Mouse (Mus musculus) CH12.LX (cell line): ENCODE data around the gene Ap5b1.

Source experiments
- CHD2 ChIP-seq: IDR thresholded peaks from 2 replicates; pipeline ENCODE4 v1.6.1; 2011; ENCODE audit warnings: low read length, improper control_type of control experiment
- CTCF ChIP-seq, 2 experiments: IDR thresholded peaks in 1 of 2; conservative IDR thresholded peaks in 1 of 2; 2 replicates each; pipeline ENCODE4 v1.5.1; 2011 to 2012; ENCODE audit warnings: low read depth in 2 of 2, low read length in 2 of 2, improper control_type of control experiment in 1 of 2, inconsistent platforms in 1 of 2, mild to moderate bottlenecking in 1 of 2, moderate library complexity in 1 of 2
- GABPA ChIP-seq: IDR thresholded peaks from 2 replicates; pipeline ENCODE4 v1.6.1; 2012; ENCODE audit warnings: low read depth, low read length, improper control_type of control experiment, inconsistent platforms; ENCODE audit not compliant: insufficient replicate concordance
- MEF2A ChIP-seq: IDR thresholded peaks from 2 replicates; pipeline ENCODE4 v1.6.1; 2014; ENCODE audit warnings: low read depth, mild to moderate bottlenecking, inconsistent platforms, low read length, improper control_type of control experiment, borderline replicate concordance
- NRF1 ChIP-seq: IDR thresholded peaks from 2 replicates; pipeline ENCODE4 v1.6.1; 2014; ENCODE audit warnings: low read depth, mild to moderate bottlenecking, inconsistent platforms, low read length, improper control_type of control experiment, moderate library complexity
- USF1 ChIP-seq: IDR thresholded peaks from 2 replicates; pipeline ENCODE4 v1.6.1; 2014; ENCODE audit warnings: low read depth, mild to moderate bottlenecking, inconsistent platforms, low read length, improper control_type of control experiment

- TF ChIP-seq MEF2A (no peak), CTCF (conservative IDR thresholded peaks at IDR 0.05 in 1 of 2, IDR thresholded peaks at IDR 0.05 in 1 of 2; ENCODE audit: low read depth in 2 of 2, low read length in 2 of 2) (no peak), USF1 (no peak), GABPA (no peak), CHD2 (no peak), NRF1 (no peak)
Measured at GRCm38 (mm10) chr19:5562776-5563175, 5.0 kb upstream of the Ap5b1 start.
